Mouse (Mus musculus): Measurements from ENCODE around the gene Vps45.
"Not testable (repeated sequence)": the region's sequence is repeated elsewhere in the genome, so short reads cannot be mapped to it uniquely, and the experiment has no call there.

Vps45 gene

DNA sequence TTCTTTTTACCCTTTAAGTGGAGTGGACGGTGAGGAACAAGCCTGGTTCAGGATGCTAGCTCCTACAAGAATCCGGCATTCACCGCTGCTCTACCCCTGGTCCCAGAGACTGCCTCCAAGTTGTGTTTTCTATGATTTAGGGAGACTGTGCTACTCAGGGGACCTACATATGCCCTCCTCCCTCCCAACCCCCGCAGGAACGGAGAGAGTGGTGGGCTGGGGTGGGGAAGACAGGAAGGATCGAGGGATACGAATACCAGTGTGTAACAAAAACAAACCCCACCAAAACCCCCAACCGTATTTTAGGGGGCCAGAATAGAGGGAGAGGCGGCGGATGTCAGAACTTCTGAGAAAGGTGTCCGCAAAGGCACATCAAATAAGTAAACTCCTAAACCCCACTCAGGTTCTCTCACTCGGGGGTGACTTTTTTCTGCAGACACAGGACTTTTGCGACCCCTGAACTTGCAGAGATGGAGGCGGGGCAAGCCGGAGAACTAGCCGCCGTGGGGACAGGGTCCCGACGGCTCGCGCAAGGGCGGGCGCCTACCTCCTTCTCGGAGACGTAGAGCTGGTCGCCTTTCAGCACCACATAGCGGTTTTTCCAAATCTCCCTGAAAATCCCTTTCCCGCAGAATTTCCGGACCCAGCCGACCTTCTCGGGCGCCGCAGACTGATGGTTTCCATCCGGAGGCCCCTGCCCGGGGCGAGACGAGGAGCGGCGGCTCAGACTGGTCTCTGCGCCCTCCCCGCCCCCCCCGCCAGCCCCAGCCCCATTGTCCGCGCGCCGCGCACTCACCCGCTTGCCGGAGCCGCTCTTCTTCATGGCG, 63.1 kb downstream of the Vps45 start:
- DNase-seq, result no peak

DNA sequence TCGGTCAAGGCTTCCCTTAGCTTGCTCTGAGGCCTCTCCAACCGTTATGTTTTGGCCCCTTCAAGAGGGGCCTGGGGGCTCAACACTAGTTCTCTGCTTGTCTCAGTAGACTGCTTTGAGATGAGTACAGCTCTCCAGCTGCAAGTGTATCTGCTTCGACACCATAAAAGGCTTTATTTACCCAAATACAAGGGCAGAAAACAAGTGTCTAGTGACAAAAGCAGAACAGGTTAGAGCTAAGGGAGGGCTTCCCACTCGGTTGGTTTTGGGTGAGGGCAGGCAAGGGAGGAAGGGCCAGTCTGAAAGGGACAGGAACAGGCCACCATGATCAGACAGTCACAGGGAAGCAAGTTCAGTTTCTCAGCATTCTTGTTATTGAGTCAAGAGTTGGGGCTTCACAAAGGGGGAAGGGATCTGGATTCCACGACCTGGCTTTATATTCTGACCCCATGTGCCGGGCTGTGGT, 63.9 kb downstream of the Vps45 start:
- DNase-seq, result peak; percentile 95

DNA sequence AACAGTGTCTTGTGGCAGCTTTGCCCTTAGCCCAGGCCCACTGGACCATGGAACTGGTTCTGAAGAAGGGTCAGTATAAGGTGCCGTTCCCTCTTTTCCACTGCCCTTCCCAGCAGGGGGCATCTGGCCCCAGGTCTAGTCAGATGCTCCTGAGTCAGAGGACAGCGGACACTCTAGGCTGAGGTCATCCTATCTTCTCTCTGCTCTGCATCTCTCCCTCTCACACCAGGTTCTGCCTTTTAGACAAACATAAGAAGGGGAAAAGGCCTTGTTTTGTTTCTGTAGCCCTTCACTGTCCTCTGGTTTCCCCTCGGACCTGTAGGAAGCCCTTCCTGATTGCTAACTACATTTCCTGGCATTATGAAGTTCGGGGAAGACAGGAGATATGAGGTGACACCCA, 64.4 kb downstream of the Vps45 start:
- DNase-seq, result peak; percentile 97

DNA sequence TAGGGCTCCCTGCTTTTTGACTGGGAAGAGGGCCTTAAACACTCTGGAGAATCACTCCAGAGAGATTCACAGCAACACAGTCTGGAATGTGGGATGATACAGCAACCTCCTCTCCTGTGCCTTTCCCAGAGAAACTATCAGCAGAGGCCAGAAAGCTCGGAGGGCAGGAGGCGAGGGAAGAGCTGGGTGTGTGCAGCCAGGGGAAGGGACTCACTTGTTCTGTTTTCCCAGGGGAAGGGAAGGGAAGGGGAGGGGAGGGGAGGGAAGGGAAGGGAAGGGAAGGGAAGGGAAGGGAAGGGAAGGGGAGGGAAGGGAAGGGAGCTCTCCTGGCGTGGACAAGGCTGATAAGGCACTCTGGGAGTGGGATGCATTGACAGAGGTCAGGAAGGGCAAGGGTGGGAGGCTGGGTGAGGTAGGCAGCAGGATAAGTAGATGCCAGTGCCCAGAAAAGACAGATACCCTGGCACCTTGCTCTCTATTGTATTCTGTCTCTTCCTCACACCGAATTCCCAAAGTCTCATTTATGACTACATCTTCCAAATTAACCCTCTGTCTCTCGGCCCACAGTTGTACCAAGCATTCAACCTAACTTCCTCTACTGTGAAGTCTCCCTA, 65.2 kb downstream of the Vps45 start:
- peak; percentile 97 for DNase-seq

DNA sequence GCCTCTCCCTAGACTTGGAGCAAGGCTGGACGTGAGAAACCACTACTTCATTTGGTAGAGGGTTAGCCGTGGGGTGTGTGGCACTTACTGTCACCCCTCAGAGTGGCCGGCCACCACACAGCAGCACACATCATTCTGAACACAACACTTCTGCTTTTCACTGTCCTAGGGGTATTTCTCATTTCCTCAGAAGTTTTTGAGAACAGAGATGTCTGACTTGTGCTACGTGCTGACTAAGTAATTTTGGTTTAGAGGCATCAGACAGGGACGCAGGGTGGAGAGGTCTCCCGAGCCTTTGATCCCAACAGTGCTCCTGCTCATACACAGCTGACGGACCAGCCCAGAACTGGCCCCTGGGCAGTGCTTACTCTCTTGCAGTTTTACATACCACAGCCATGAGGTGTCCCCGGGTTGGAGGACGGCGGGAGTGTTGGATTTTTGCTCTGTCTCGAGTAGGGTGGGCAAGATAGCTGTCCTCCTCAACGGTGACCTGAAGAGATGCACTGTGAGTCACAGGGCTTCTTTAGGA, 67.8 kb downstream of the Vps45 start:
- DNase-seq, result peak; percentile 96

DNA sequence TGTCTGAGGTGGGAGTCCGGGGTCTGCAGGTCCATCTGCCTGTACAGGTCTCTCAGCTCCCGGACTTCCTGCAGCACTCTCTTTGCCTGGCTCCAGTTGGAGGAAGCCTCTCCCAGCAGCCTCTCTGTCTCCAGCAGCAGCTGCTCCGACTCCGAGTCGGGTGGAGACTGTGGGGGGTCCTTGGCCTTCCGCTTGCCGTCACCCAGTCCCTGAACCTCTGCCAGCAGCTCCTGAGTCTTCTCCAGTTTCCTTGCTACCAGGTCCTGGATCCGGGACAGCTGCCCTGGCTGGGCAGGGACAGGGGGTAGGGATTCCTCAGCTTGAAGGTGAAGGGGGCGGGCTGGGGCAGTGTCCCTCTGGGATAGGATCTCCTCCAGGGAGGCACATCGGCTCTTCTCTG, 69.3 kb downstream of the Vps45 start:
- peak; percentile 95 for DNase-seq

DNA sequence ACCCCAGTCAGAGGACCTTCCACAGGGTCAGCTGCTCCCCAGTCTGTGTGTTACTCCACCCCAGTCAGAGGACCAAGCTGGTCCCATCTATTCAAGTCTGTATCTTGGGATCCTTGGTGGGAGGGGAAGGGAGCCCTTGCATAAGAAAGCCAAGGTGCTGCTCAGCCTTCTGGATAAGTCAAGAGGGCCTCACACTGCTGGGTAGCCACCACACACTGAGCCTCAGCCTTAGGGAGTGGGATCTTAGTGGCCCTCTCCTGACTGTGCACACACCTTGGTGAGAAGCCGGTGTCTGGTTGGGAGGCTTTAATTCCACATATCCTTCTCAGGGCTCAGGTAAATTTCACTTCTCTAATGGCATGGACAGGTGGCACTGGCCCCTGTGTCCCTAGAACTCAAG, 70.1 kb downstream of the Vps45 start:
- DNase-seq, result no peak

DNA sequence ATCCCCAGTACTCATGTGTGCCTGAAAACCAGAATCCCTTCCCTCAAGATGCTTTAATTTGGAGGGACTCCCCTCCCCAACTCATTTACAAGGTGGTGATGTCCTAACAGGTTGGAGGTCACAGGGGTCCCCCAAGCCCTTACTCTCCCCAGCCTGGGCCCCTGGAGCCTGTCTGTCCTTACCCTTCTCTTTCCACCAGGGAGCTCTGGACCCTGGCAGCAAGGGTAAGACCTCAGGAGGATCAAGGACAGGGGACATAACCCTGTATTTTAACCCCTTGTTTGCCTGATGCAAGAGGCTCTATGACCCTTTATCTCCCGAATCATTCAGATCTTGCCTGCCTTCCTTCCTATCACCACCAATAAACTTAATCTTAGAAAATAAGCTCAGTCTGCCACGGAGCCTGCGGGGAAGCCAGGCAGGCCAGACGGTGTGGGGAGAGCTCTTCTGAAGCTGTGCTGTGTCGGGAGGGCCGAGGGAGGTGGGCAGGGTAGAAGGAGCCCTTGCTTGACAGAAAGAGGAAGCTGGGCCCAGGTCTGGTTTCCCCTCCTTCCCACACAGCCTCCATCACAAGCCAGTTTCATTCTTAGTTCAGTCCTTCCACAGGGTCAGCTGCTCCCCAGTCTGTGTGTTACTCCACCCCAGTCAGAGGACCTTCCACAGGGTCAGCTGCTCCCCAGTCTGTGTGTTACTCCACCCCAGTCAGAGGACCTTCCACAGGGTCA, 70.7 kb downstream of the Vps45 start:
- DNase-seq, result peak; percentile 97

DNA sequence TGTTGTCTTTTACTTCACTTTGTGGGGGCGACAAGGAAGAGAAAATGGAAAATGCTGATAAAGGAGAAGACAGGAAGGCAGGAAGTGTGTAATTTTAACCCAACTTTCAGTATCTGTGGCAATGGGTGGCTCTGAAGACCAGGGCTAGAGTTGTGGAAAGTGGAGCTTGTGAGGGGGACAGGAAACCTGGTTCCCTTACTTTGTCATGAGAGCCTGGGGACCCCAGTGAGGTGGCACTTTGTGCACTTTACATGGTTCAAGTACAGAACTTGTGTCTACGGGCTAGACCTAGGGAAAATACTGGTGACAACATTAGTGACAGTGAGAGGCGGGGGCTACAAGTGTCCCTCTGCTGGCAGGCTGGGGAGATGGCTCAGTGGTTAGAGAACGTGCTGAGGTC, 71.3 kb downstream of the Vps45 start:
- peak; percentile 93 for DNase-seq

DNA sequence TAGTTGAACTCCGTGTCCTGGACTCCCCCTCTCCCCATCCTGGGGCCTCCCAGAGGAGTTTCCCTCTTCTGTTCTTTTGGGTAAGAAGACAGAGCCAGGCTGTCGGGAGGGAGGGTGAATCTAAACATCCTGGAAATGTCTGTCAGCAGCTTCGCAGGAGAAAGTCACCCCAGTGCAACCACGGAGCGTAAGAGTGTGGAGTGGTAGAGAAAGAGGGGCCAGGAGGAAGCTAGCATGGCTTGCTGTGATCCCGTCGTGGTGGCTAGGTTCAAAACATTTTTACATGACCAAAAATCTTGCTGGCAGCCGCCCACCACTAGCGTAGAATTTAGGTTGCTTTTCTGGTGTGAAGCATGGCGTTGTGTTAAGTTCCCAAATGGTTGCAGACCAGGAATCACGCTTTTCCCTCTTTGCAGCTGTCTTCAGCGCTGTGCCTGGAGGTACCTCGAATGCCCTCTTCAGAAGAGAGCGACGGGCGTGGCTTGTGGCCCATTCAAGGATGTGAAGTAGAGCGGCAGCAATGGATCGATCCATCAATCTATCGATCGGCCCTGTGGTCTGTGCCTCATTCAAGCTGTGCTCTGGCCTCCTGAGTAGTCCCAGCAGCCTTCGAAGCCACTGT, 72.2 kb downstream of the Vps45 start:
- peak; percentile 95 for DNase-seq

DNA sequence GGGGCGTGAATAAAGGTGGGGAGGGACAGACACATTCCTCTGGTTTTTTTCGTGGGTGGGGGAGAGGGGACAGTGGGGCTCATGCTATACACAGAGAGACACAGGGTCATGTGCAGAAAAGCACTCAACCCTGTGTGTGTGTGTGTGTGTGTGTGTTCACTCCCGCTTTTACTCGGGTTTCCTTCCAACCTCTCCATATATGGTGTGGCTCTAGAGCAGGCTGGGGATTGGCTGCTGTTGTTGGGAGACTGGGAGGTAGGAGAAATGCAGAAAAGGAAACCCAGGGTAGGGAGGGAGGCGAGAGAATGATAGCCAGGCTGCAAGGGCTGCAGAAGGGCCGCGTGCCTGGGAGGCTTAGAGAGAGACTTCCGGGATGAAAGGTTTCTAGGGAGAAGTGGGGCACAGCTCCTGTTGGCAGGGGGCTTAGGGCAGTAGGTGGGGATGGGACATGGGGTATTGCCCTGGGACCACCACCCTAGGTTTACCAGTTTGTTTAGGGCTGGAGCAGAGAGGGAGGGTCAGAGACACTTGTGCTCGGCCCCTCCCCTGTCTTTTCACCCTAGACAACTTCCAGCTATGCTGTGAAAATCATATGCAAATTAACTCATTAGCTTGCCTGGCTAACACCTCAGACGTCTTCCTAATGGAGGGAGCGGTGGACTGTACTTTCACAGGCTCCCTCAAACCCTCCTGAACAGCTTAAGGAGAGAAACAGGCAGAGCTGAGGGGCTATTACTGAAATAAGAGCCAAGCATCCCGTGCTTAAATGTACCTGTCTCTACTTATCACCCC, 72.9 kb downstream of the Vps45 start:
- peak; percentile 99 for DNase-seq

DNA sequence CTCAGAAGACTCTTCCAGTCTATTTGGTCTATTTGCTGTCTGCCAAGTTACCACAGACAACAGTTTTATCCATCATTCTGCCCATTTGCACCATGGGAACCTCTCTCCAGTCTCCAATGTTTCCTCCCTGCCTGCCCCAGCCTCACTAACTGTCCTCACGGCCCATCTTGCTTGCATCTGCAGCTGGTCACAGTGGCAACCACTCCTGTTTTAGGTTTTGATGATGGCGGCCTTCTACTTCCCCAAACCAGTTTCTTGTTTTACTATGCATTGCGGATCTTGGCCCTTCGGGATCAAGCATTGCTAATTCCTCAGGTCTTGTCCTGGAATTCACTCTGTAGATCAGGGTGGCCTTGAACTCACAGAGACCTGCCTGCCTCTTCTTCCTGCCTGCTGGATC, 76.1 kb downstream of the Vps45 start:
- DNase-seq, result peak; percentile 93

DNA sequence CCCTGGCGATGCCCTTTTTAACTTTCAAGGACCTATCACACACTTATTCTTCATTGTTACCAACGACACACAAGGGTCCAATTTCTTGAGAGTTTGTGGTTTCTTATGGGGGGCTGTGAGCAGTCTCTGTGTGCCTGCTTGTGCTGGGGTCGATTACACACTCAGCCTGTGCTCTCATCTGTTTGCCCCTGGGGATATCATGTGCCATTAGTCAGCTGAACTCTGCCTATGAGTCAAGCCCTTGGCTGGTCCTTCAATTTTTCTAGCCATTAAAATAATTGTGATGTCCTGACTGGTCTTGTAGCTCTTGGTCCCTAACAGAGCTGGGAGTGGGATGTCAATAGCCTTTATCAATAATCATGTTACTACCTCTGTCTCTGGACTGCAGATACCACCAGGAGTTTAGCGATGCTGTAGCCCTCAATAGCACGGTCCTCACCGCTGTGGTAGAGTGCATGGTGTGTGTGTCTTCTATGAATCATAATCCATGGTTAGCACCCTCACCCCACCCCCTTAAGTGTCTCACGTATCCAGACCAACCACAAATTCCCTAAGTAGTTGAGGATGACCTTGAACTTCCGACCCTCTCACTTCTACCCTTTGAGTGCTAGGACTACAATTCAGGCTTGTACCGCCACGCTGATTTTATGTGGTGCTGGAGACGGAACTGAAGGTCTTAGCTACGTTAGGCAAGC, 77.8 kb downstream of the Vps45 start:
- no peak for DNase-seq

DNA sequence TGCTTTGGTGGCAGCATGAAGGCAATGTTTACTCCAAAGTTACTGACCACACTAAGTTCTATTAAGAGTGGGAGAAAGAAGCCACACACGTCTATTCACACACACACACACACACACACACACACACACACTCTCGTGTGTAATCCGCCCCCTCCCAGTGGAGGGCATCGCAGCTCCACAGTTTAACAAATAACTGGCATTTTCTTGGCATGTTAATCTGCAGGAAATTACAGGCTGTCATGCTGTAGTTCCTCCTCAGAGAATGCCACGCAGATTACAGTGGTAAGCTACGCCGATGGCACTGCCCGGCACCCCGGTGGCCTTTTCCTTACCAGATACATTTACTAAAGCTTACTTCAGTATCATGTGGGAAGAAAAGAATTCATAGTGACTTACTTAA, 80.0 kb downstream of the Vps45 start:
- peak; percentile 91 for DNase-seq

DNA sequence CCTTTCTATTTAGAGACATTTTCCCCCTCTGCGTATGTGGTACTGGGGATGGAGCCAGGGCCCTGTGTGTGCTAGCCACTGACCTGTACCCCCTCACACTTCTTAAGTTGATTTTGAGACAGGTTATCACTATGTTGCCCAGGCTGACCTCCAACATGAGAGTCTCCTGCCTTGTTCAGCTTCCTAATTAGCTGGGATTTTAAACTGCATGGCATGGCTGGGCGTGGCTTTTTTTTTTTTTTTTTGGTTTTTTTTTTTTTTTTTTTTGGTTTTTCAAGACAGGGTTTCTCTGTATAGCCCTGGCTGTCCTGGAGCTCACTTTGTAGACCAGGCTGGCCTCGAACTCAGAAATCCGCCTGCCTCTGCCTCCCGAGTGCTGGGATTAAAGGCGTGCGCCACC, 80.7 kb downstream of the Vps45 start:
- DNase-seq, result not testable (repeated sequence)

DNA sequence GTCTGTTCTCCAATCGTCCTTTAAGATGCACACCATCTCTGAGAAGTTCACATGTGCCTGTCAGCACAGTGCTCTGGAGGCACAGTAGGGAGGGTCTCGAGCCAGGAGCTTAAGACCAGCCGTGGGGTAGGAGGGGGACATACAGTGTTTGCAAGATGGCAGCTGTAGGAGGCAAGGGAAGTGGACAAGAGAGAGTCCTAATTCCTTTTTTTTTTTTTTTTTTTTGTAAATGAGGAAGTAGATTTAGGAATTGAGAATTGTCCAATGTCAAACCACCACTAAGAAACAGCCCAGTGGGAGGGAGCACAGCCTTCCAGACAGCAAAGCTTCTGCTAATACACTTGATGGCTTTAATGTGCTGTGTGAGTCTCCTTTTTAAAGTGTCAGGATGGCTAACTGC, 81.2 kb downstream of the Vps45 start:
- peak; percentile 95 for DNase-seq

DNA sequence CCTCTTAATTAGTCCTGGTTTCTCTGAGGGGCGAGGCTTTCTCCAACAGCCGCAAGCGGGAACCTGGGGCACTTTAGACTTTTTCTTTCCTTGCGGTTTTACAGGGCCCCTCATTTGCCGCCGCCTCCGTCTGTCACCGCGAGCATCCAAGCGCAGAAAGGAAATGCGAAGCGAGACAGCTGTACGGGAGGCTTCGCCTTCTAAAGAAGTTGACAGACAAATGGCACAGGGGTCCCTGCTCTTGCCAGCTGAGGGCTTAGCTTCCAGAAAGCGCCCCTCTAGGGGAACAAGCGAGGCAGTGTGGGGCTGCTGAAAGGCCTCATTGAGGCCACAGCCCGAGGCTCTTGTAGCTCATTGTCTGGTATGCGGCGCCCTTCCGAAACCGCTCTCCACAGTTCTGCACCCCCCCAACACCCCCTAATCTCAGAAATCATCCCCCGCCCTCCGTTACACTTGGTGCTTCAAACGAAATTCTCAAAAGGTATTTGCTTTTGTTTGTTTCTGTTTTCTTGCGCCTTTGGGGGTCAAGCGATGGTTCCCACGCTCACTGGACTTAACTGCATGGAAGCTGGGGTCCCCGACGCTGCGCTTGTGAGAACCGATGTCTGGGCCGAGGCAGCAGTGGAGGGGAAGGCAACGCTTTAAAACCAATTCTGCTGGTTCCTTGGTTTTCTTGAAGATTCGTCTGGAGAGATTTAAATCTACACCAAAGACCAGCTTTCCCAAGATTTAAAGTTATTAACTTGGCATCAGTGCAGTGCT, 85.2 kb downstream of the Vps45 start:
- peak; percentile 93 for DNase-seq

DNA sequence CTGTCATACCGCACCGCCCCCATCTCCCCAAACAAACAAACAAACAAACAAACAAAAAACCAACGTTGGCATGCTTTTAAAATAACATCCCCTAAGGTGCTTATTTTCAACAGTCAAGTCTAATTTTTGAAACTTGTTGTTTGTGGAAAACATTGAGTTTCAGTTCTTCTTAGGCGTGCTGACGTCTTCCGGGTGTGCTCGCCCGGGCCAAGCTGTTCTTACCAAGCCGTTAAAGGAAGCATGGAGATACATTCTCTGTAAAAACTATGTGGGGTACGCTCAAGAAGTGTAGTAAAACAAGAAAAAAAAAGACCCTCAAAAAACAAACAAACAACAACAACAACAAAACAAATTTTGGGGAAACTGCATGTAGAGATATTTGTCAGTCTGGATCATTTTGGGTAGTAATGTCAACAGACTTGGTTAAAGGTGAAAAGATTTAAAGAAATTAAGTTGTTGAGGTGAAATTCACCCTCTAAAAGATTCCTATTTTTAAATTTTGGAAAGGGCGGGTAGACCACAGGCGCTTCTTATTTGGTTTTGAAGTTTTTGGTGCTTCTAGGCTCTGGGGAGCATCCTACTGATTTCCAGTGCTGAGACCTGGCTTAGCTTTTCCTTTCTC, 85.9 kb downstream of the Vps45 start:
- DNase-seq, result peak; percentile 92

DNA sequence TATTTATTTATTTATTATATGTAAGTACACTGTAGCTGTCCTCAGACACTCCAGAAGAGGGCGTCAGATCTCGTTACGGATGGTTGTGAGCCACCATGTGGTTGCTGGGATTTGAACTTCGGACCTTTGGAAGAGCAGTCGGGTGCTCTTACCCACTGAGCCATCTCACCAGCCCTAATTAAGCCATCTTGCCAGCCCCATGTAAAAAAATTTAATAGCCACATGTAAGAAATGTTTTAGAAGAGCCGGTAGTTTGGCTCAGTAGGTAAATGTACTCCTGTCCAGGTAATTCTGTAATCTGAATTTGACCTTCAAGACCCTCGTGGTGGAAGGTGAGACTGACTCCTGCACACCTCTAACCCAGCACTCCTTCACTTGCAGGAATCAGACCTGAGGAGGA, 87.6 kb downstream of the Vps45 start:
- not testable (repeated sequence) for DNase-seq

DNA sequence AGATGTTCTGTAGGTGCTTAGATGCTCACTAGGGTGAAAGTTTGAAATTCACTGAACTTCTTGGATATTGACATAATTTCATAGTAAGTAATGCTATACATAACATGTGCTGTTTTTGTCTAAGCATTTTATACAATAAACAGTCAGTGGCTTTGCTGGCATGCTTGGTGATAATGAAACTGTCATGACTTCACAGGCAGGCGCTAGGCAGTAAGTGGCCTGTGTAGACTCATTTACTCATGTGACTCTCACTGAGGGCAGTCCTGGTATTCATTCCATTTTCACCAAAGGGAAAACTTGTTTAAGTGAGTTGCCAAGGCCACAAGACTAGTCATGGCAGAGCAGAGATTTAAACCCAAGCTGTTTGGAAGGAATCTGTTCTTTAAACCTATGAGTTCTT, 89.0 kb downstream of the Vps45 start:
- no peak for DNase-seq
